Mouse (Mus musculus) forebrain, embryonic 13.5 days (tissue): ENCODE measurements at regions not wholly inside any gene's neighbourhood (a gene's known extent, or its start where the extent isn't known, plus 50 kb on each side); places are given as distances from the start of the nearest gene placed in this dataset.
A peak's percentile ranks its signal among the peaks of the same experiment; 100 is the strongest.

ENCODE experiments used
- ATAC-seq: fragments of 200-750 bp; cut with Nextera tagmentation; 2 replicates; pipeline ENCODE4 v1.8.0; 2017
- H3K27ac ChIP-seq: fragments of 300-500 bp; sonication (generic); 2 replicates; pipeline ENCODE4 v1.5.1; 2015; ENCODE audit warnings: inconsistent platforms, mild to moderate bottlenecking, moderate library complexity
- H3K27me3 ChIP-seq: fragments of 300-500 bp; sonication (generic); 2 replicates; pipeline ENCODE4 v1.6.1; 2015; ENCODE audit warnings: mild to moderate bottlenecking, inconsistent platforms
- H3K36me3 ChIP-seq: fragments of 300-500 bp; sonication (generic); 2 replicates; pipeline ENCODE4 v1.6.1; 2015; ENCODE audit warnings: mild to moderate bottlenecking, inconsistent platforms; ENCODE audit not compliant: poor library complexity, severe bottlenecking
- H3K4me1 ChIP-seq: fragments of 300-500 bp; sonication (generic); 2 replicates; pipeline ENCODE4 v1.6.1; 2015; ENCODE audit warnings: inconsistent platforms
- H3K4me2 ChIP-seq: fragments of 300-500 bp; sonication (generic); 2 replicates; pipeline ENCODE4 v1.6.1; 2015; ENCODE audit warnings: inconsistent platforms, mild to moderate bottlenecking, moderate library complexity
- H3K4me3 ChIP-seq: fragments of 300-500 bp; sonication (generic); 2 replicates; pipeline ENCODE4 v1.5.1; 2015; ENCODE audit warnings: mild to moderate bottlenecking, inconsistent platforms
- H3K9ac ChIP-seq: fragments of 300-500 bp; sonication (generic); 2 replicates; pipeline ENCODE4 v1.6.1; 2015; ENCODE audit warnings: mild to moderate bottlenecking, inconsistent platforms
- H3K9me3 ChIP-seq: fragments of 300-500 bp; sonication (generic); replicated peaks from 2 replicates; pipeline ENCODE4 v1.6.1; 2016; ENCODE audit warnings: inconsistent platforms
- WGBS: fragments of 180-500 bp; shearing (Covaris S2); methylation state at CpG from one replicate; pipeline ENCODE4 v1.1.7; 2015; 5-methylcytosine and 5-hydroxymethylcytosine counted together

DNA sequence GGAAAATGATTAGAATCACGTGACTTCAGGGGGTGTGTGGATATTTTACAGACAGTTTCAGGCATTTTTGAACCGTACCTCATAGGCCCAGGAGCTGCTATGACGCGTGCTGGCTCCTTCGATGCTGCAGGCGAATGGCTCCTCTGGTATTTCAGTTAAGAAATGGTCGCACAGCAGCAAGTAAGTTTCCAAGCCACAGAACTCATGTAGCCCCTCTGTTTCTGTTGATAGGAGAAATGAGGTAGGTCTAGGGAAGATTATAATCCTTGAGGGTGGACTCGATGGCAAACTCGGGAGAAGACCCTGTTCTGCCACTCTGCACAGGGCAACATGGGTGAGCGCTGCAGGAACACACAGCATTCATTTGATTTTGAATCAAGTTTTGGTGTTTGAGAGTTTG is 127.0 kb upstream of the Npvf start:
- Histone ChIP-seq H3K9ac (no peak overlapping the region), H3K36me3 (no peaks in the 10 kb centered on the region), H3K27me3 (peaks cover 8% of the 10 kb centered on the region; the same call in 1 of the 2 replicates), H3K4me1 (peaks cover 36% of the 10 kb centered on the region), H3K9me3 (no peaks in the 10 kb centered on the region), H3K27ac (no peak overlapping the region), H3K4me3 (no peak overlapping the region), H3K4me2 (no peak overlapping the region)
- ATAC-seq: no peak
- 94% methylated on average over 10 of the region's 10 CpGs for WGBS

DNA sequence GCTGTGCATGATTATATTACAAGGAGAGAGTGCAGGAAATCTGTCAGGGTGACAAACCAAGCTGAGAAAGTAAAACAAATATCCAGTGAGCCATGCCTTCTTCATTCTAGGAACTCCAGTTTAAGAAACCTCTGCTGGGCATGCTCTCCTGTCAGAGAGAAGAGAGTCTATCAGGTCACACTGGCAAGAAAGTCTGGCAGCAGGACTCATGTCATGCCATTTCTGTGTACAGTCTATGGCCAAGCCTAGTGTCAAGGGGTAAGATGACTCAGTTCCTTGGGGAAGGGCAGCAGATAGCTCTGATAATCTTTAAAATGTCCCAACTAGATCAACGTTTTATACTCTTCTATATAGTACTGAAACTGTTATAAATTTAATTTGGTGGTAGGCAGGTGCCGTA is 128.0 kb upstream of the Npvf start:
- WGBS: 89% methylated on average over 2 of the region's 2 CpGs

DNA sequence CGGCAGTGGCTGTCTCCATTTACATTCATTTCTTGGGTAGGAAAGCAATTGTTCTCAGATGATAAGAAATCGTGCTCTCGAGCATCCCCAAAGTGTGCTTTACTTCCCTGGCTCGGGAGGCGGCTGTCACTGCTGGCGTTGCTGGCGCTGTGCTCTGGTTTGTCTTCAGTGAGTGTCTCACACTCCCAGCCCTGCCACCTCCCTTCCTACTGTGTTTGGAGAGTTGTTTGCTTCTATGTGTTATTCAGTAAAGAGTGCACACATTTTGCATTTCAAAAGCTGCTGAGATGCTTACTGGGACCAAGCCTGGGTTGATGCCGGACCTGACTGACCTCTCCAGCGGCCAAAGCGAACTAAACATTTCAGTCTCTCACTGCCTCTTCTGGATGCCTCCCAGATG is 129.3 kb upstream of the Npvf start:
- WGBS: 61% methylated on average over 10 of the region's 10 CpGs
- Histone ChIP-seq H3K27me3 (peaks cover 8% of the 10 kb centered on the region; the same call in 1 of the 2 replicates), H3K4me3 (no peak overlapping the region), H3K36me3 (no peaks in the 10 kb centered on the region), H3K9ac (no peak overlapping the region), H3K9me3 (no peaks in the 10 kb centered on the region), H3K27ac (0 out of 2 replicates have a peak overlapping the region, but pooled peaks have one; percentile 16), H3K4me2 (no peak overlapping the region), H3K4me1 (peaks cover 14% of the 10 kb centered on the region)
- no peak for ATAC-seq

More for the DNA sequence above, 128.0 kb upstream of the Npvf start:
- Histone ChIP-seq H3K9ac (no peak overlapping the region), H3K27ac (no peak overlapping the region), H3K27me3 (peaks cover 8% of the 10 kb centered on the region; the same call in 1 of the 2 replicates), H3K4me2 (no peak overlapping the region), H3K4me1 (peaks cover 27% of the 10 kb centered on the region), H3K4me3 (no peak overlapping the region), H3K9me3 (no peaks in the 10 kb centered on the region), H3K36me3 (no peaks in the 10 kb centered on the region)
- no peak for ATAC-seq

DNA sequence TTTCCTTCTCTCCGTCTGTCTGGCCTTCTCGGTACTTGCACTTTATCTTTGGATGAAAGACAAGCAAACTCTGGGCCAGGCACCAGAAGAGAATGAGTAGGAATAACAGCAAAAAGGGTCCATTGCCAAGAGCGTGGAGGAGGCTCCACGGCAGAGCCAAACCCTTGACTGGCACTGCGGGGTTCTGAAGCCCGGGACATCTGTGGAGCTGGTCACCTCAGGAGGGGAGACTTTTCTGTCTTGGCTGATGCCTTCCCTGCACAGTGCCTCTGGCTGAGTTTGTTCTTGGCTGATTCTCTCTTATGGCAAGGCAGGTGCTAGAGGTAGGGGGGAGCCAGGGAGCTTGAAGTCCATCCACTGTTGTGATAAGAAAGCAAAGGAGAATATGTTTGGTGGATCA is 130.1 kb upstream of the Npvf start:
- Histone ChIP-seq H3K27ac (no peak overlapping the region), H3K4me3 (no peak overlapping the region), H3K4me2 (no peak overlapping the region), H3K4me1 (peaks cover 12% of the 10 kb centered on the region), H3K9me3 (no peaks in the 10 kb centered on the region), H3K9ac (no peak overlapping the region), H3K36me3 (no peaks in the 10 kb centered on the region), H3K27me3 (peaks cover 8% of the 10 kb centered on the region; the same call in 1 of the 2 replicates)
- WGBS: 80% methylated on average over 6 of the region's 6 CpGs
- ATAC-seq: no peak

DNA sequence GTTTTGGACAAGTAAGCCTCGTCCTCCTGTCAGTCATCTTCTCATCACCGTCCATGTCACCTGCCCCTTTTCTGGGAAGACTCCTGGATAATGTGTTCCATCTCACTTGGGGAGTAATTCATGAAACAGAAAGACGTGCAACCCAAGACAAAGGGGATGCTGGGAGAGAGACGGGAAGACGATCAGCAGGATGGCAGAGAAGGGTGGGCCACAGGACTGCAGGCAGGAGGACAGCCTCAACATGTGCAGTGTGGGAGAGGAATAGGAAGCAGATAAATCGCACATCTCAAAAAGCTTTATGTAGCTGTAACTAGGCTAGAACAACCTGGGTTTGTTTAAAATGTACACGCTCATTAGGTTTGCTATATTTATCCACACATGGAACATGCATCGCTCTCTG is 133.4 kb upstream of the Npvf start:
- Histone ChIP-seq H3K27ac (no peak overlapping the region), H3K9me3 (no peaks in the 10 kb centered on the region), H3K4me2 (no peak overlapping the region), H3K4me3 (no peak overlapping the region), H3K27me3 (no peaks in the 10 kb centered on the region), H3K9ac (no peak overlapping the region), H3K36me3 (no peaks in the 10 kb centered on the region), H3K4me1 (peaks cover 8% of the 10 kb centered on the region)
- ATAC-seq: no peak
- 94% methylated on average over 8 of the region's 8 CpGs for WGBS

DNA sequence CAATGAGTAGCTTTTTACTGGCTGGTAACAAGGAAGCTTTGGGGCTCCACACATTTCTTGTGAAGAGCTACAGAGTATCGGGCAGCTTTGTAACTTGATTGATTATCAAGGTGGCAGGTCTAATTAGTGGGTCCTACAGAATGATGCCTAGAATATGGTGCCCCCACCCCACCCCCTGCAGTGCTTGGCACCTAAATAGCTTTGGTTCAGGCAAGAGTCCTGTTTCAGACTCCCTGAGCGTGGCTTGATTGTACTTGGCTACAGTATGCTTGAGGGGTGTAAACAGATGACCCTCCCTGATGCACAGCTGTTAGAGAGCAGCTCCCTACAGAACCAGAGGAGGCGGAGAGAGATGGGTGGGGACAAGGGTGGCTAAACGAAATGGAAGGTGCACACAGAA is 145.7 kb upstream of the Npvf start:
- Histone ChIP-seq H3K4me1 (peaks cover 11% of the 10 kb centered on the region), H3K4me3 (no peak overlapping the region), H3K36me3 (no peaks in the 10 kb centered on the region), H3K27ac (no peak overlapping the region), H3K4me2 (no peak overlapping the region), H3K9me3 (no peaks in the 10 kb centered on the region), H3K27me3 (peaks cover 43% of the 10 kb centered on the region), H3K9ac (no peak overlapping the region)
- ATAC-seq: no peak
- 73% methylated on average over 4 of the region's 4 CpGs for WGBS

DNA sequence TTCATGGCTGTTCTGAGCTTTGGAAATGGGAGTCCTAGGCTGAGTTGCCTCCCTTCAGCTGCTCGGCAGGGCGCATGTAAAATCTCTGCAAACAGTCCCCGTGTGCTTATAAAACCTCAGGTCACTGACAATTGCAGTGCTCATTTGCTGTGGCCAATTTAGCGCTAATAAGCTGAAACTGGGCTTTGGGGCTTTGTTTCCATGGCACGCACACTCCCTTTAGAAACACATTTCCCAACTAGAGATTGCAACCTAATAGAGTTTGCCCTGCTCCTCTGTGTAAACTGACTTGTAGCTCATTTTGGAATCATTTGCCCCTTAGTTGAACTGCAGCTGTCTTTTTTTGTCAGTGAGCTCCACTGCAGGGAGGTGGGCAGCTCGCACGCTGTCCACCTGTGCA is 148.7 kb upstream of the Npvf start:
- Histone ChIP-seq H3K4me2 (no peak overlapping the region), H3K27me3 (peaks cover 63% of the 10 kb centered on the region), H3K27ac (no peak overlapping the region; the same call in 1 of the 2 replicates), H3K9ac (no peak overlapping the region), H3K36me3 (no peaks in the 10 kb centered on the region), H3K9me3 (no peaks in the 10 kb centered on the region), H3K4me3 (no peak overlapping the region), H3K4me1 (peaks cover 23% of the 10 kb centered on the region)
- ATAC-seq: no peak
- WGBS: 11% methylated on average over 7 of the region's 7 CpGs

DNA sequence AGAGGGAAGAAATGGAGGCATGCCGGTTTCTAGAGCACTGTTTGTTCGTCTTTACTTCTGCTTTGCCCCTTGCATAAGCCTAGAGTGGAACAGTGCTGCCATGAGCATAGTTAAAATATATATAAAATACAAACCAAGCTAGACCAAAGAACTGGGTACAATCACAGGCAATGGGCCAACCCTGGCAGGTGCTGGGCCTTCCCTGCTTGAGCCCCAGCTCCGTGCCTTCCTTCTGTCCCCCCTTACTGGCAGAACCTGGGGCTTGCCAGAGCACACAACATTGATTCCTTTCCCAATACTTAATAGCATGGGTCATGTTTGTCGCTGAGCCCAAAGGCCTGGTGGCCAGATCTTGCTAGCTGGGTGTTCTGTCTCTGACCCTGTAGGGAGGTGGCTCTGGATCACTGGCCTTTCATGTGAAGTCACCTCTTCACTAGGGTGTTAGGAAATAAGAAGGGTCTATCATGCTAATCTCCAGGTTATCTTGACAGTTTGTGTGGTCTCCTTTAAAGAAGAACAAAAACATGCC is 150.3 kb upstream of the Npvf start:
- H3K9ac ChIP-seq: no peak overlapping the region
- 82% methylated on average over 4 of the region's 4 CpGs for WGBS
- no peak for ATAC-seq

DNA sequence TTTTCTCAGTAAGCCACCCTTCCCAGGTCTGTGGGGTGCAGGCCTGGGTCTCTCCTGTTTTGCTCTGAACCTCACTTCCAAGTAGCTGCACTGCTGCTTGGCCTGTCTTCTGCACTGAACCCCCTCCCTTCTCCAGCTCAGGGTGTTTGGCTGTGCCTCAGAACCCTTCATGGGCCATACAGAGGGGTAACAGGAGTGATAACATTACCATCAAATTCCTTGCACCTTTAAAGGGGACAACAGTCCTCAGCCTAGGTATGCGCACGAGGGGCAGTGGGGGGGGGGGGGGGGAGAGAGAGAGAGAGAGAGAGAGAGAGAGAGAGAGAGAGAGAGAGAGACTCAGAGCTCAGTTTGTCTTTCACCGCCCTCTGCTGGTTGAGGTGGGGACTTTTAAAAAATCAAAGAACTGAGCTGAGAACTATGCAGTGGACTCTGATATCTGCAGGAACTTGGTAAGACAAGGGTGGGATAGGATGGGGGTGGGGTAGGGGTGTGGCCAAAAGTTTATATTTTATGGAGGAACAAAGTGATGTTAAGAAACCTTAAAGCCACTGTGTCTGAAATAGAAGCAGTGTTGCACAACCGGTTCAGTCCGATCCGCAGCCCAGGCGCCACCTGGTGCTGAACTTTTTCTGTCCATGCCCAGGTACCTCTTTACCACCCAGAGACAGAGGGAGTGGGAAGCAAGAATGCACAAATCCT is 152.3 kb upstream of the Npvf start:
- Histone ChIP-seq H3K36me3 (no peaks in the 10 kb centered on the region), H3K27me3 (peaks cover 51% of the 10 kb centered on the region), H3K9ac (no peak overlapping the region), H3K9me3 (no peaks in the 10 kb centered on the region), H3K4me3 (no peak overlapping the region), H3K27ac (no peak overlapping the region), H3K4me2 (no peak overlapping the region), H3K4me1 (peaks cover 37% of the 10 kb centered on the region)
- WGBS: 16% methylated on average over 7 of the region's 7 CpGs
- ATAC-seq: peak; percentile 64

More for the DNA sequence above, 150.3 kb upstream of the Npvf start:
- H3K36me3 ChIP-seq: no peaks in the 10 kb centered on the region
- H3K9me3 ChIP-seq: no peaks in the 10 kb centered on the region
- H3K27me3 ChIP-seq: peaks cover 63% of the 10 kb centered on the region
- H3K4me1 ChIP-seq: peaks cover 33% of the 10 kb centered on the region
- H3K27ac ChIP-seq: no peak overlapping the region
- H3K4me3 ChIP-seq: no peak overlapping the region
- H3K4me2 ChIP-seq: no peak overlapping the region

DNA sequence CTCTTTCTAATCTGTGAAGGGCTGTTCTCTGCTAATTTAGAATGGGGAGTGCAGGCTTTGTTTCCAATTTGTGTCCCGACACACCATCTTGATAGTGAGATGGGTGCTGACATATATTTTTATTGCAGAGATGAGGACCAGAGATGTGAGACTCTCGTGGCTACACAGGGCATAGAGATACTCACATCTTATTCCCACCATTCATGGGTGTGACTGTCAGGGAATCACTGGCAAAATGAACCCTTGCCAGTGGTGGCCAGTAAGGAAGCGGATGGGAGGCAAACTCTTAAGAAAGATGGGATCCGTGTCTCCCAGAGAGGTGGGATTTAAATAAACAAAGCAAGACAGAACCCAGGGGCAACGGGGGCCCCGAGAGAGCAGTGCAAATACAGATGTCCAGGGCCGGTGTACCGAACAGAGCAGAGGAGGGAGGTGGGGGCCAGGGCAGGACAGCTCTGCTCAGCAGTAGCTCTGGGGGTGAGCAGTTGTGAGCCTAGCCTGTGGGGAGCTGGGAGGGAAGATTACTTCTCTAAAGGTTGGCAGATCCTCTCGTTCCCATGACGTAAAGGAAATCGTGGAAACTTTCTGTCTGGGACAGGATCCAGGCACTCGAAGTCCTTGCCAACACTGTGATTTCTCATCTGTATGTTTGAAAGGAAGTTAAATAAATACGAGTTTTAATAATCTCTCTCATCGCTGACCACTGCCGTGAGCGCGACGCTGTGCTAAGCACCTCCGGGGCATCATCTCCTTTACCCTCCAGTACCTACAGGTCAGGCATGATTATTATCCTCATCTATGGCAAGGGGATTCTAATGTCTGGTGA is 153.2 kb upstream of the Npvf start:
- peak; percentile 60 for ATAC-seq
- WGBS: 60% methylated on average over 19 of the region's 19 CpGs

DNA sequence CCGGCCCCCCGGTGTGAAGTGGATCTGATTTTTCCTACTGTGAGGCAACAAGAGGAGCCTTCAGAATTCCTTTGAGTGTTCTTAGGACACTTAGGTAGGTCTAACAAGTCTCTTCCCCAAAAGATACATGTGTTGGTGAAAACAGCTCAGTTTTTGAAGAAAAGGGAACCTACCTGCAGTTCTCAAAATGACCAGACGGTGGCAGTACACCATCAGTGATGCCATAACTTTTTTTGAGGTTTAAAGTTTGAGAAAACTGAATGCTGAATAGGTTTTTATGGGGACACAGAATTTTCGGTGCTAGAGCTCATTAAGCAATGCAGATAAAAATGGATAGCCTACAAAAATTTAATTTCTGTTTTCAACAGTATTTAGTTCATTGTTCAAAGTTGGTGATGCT is 153.9 kb upstream of the Npvf start:
- no peak overlapping the region for H3K27ac ChIP-seq
- H3K4me1 ChIP-seq: peaks cover 29% of the 10 kb centered on the region
- no peak overlapping the region for H3K4me3 ChIP-seq
- H3K9ac ChIP-seq: no peak overlapping the region
- peak; percentile 22; the same call in 1 of the 2 replicates for ATAC-seq
- no peaks in the 10 kb centered on the region for H3K9me3 ChIP-seq
- 8% methylated on average over 4 of the region's 4 CpGs for WGBS
- H3K27me3 ChIP-seq: peaks cover 42% of the 10 kb centered on the region
- H3K36me3 ChIP-seq: no peaks in the 10 kb centered on the region
- no peak overlapping the region for H3K4me2 ChIP-seq

More for the DNA sequence above, 153.2 kb upstream of the Npvf start:
- no peak overlapping the region for H3K27ac ChIP-seq
- H3K4me1 ChIP-seq: peaks cover 36% of the 10 kb centered on the region
- no peak overlapping the region for H3K4me3 ChIP-seq
- no peaks in the 10 kb centered on the region for H3K9me3 ChIP-seq
- no peak overlapping the region for H3K4me2 ChIP-seq
- H3K9ac ChIP-seq: no peak overlapping the region
- peaks cover 44% of the 10 kb centered on the region for H3K27me3 ChIP-seq
- H3K36me3 ChIP-seq: no peaks in the 10 kb centered on the region
